Mouse (Mus musculus): ENCODE measurements around the gene Pdzd2. TPM values are rescaled to one million over a fixed set of nuclear protein-coding genes. Genes with fewer than 3 reads are reported as not detected.

Gene Pdzd2
- 0.22 and 0.27 TPM in 2 replicates for total RNA-seq (2015)
- 0.10 TPM in 1 of 2 replicates, not detected in the other for total RNA-seq (2017)

GRCm38 (mm10) chr15:12739277-12740247 lies at the start of gene Pdzd2:
Pdzd2 (minus strand) TSS chr15:12739924.
- peak; percentile 72 for ATAC-seq (replicated peaks; ENCODE audit: poor library complexity)

GRCm38 (mm10) chr15:12789406-12789867 lies 49.7 kb upstream of the Pdzd2 start:
- ATAC-seq (replicated peaks; ENCODE audit: poor library complexity): no peak

GRCm38 (mm10) chr15:12788536-12788935 lies 48.8 kb upstream of the Pdzd2 start:
- ATAC-seq (replicated peaks; ENCODE audit: poor library complexity): no peak

- ATAC-seq (replicated peaks; ENCODE audit: poor library complexity): no peak
Measured at GRCm38 (mm10) chr15:12781729-12782326, 42.1 kb upstream of the Pdzd2 start.

GRCm38 (mm10) chr15:12781296-12781695 lies 41.6 kb upstream of the Pdzd2 start:
- no peak for ATAC-seq (replicated peaks; ENCODE audit: poor library complexity)

GRCm38 (mm10) chr15:12774149-12774753 lies 34.5 kb upstream of the Pdzd2 start:
- ATAC-seq (replicated peaks; ENCODE audit: poor library complexity): no peak

GRCm38 (mm10) chr15:12770958-12771357 lies 31.2 kb upstream of the Pdzd2 start:
- ATAC-seq (replicated peaks; ENCODE audit: poor library complexity): no peak

- no peak for ATAC-seq (replicated peaks; ENCODE audit: poor library complexity)
Measured at GRCm38 (mm10) chr15:12766848-12767247, 27.1 kb upstream of the Pdzd2 start.

GRCm38 (mm10) chr15:12763147-12763546 lies 23.4 kb upstream of the Pdzd2 start:
- ATAC-seq (replicated peaks; ENCODE audit: poor library complexity): no peak

- no peak for ATAC-seq (replicated peaks; ENCODE audit: poor library complexity)
Measured at GRCm38 (mm10) chr15:12762258-12762913, 22.7 kb upstream of the Pdzd2 start.

GRCm38 (mm10) chr15:12760747-12761146 lies 21.0 kb upstream of the Pdzd2 start:
- ATAC-seq (replicated peaks; ENCODE audit: poor library complexity): no peak

- ATAC-seq (replicated peaks; ENCODE audit: poor library complexity): no peak
Measured at GRCm38 (mm10) chr15:12758461-12758860, 18.7 kb upstream of the Pdzd2 start.

GRCm38 (mm10) chr15:12757757-12758156 lies 18.0 kb upstream of the Pdzd2 start:
- ATAC-seq (replicated peaks; ENCODE audit: poor library complexity): no peak

GRCm38 (mm10) chr15:12753201-12753600 lies 13.5 kb upstream of the Pdzd2 start:
- ATAC-seq (replicated peaks; ENCODE audit: poor library complexity): no peak

- ATAC-seq (replicated peaks; ENCODE audit: poor library complexity): no peak
Measured at GRCm38 (mm10) chr15:12750963-12751362, 11.2 kb upstream of the Pdzd2 start.

- no peak for ATAC-seq (replicated peaks; ENCODE audit: poor library complexity)
Measured at GRCm38 (mm10) chr15:12749549-12750301, 10.0 kb upstream of the Pdzd2 start.

GRCm38 (mm10) chr15:12742117-12742906 lies 2.6 kb upstream of the Pdzd2 start:
- ATAC-seq (replicated peaks; ENCODE audit: poor library complexity): peak; percentile 53

- ATAC-seq (replicated peaks; ENCODE audit: poor library complexity): no peak
Measured at GRCm38 (mm10) chr15:12738301-12739093, 1.2 kb downstream of the Pdzd2 start.

- ATAC-seq (replicated peaks; ENCODE audit: poor library complexity): no peak
Measured at GRCm38 (mm10) chr15:12735208-12735607, 4.5 kb downstream of the Pdzd2 start.
